Mouse (Mus musculus) heart, embryonic 14.5 days (tissue): Measurements from ENCODE around the gene Il6st. TPM values are rescaled to one million over a fixed set of nuclear protein-coding genes. Genes with fewer than 3 reads are reported as not detected.

Source experiments
- ATAC-seq: fragments of 200-750 bp; cut with Nextera tagmentation; 2 replicates; pipeline ENCODE4 v1.8.0; 2017; ENCODE audit warnings: low read depth, moderate TSS enrichment; ENCODE audit not compliant: insufficient number of reproducible peaks, insufficient read depth, low FRiP score
- H3K27ac ChIP-seq, 2 experiments: fragments of 200-500 bp in 1 of 2; fragments of 300-500 bp in 1 of 2; sonication (generic) in 1 of 2; replicated peaks in 1 of 2; 2 replicates each; pipeline ENCODE4 v1.5.1; 2012 to 2014; ENCODE audit warnings: low read depth in 2 of 2, low read length in 2 of 2, control low read depth in 1 of 2, mild to moderate bottlenecking in 1 of 2, mixed read lengths in 1 of 2; ENCODE audit not compliant: control insufficient read depth in 1 of 2, insufficient read depth in 1 of 2
- H3K27me3 ChIP-seq: fragments of 300-500 bp; sonication (generic); 2 replicates; pipeline ENCODE4 v1.6.1; 2014; ENCODE audit warnings: mild to moderate bottlenecking, low read length, control low read depth; ENCODE audit not compliant: control insufficient read depth, insufficient read depth
- H3K36me3 ChIP-seq: fragments of 300-500 bp; sonication (generic); 2 replicates; pipeline ENCODE4 v1.6.1; 2014; ENCODE audit warnings: mild to moderate bottlenecking, control low read depth, low read length, mixed read lengths; ENCODE audit not compliant: control insufficient read depth, insufficient read depth
- H3K4me1 ChIP-seq, 2 experiments: fragments of 200-500 bp in 1 of 2; fragments of 300-500 bp in 1 of 2; sonication (generic) in 1 of 2; 2 replicates each; pipeline ENCODE4 v1.6.1; 2012 to 2014; ENCODE audit warnings: low read length in 2 of 2, control low read depth in 1 of 2, mixed read lengths in 1 of 2; ENCODE audit not compliant: control insufficient read depth in 2 of 2, insufficient read depth in 2 of 2
- H3K4me2 ChIP-seq: fragments of 300-500 bp; sonication (generic); 2 replicates; pipeline ENCODE4 v1.6.1; 2014; ENCODE audit warnings: mild to moderate bottlenecking, low read length
- H3K4me3 ChIP-seq, 2 experiments: fragments of 200-500 bp in 1 of 2; fragments of 300-500 bp in 1 of 2; sonication (generic) in 1 of 2; 2 replicates each; pipeline ENCODE4 v1.5.1; 2012 to 2014; ENCODE audit warnings: low read length in 2 of 2, mild to moderate bottlenecking in 2 of 2, control low read depth in 1 of 2, low read depth in 1 of 2, moderate library complexity in 1 of 2; ENCODE audit not compliant: control insufficient read depth in 1 of 2, insufficient read depth in 1 of 2
- H3K9ac ChIP-seq: fragments of 300-500 bp; sonication (generic); 2 replicates; pipeline ENCODE4 v1.6.1; 2014; ENCODE audit warnings: mild to moderate bottlenecking, low read length
- H3K9me3 ChIP-seq: fragments of 300-500 bp; sonication (generic); 2 replicates; pipeline ENCODE4 v1.6.1; 2016; ENCODE audit warnings: low read length, control low read depth; ENCODE audit not compliant: control insufficient read depth
- WGBS: fragments of 180-500 bp; shearing (Covaris S2); extraction: QIAGEN DNeasy Blood & Tissue Kit; methylation state at CpG from one replicate; pipeline ENCODE4 v1.1.7; 2014; 5-methylcytosine and 5-hydroxymethylcytosine counted together
- polyA plus RNA-seq: library from polyadenylated mRNA; unstranded; fragments of >200 nt; fragmentation: Nextera tagmentation; extraction: Ambion mirVana; gene quantifications from 2 replicates; pipeline ENCODE4 v1.2.1, GENCODE M21; 2014

Il6st gene
- polyA plus RNA-seq, 1 experiment from 2014 or later: 60.6 TPM

DNA sequence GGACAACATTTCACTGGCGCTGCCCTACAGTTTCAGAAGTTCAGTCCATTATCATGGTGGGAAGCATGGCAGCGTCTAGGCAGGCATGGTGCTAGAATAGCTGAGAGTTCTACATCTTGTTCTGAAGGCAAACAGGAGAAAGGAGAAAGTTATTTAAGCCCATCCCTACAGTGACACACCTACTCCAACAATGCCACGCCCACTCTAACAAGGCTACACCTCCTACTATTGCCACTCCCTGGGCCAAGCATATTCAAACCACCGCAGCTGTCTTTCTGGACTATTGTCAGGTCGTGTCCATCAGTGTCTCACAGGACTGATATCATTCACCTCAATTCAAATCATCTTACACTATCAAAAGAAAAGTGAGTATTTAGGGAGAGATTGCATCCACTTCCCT lies 22.8 kb downstream of the Il6st start:
- H3K9me3 ChIP-seq: peaks cover 2% of the 10 kb centered on the region; the same call in 1 of the 2 replicates
- H3K27ac ChIP-seq: no peak overlapping the region
- no peak overlapping the region for H3K4me3 ChIP-seq
- H3K36me3 ChIP-seq: peaks cover 95% of the 10 kb centered on the region
- ATAC-seq: no peak
- WGBS: 94% methylated on average over 5 of the region's 5 CpGs
- H3K27me3 ChIP-seq: no peaks in the 10 kb centered on the region
- no peaks in the 10 kb centered on the region for H3K4me1 ChIP-seq
- H3K9ac ChIP-seq: no peak overlapping the region
- H3K4me2 ChIP-seq: no peak overlapping the region

DNA sequence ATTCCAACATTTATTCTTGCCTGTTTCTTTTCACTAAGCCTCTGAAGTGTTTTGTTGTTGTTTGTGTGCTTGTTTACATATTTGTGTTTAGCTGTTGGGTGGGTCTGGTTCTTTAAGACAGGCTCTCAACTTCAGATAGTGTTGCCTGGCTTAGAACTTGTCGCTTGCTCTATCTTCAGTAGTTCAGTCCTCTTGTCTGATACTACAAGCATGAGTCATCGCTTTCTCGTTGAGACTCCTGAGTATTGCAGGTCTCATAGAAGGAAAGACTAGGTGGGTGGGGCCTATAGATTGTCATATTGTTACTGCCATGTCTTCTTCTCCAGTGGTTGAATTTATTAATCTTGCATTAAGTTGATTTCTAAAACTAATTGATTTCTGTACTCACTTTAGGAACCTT lies 26.2 kb downstream of the Il6st start:
- H3K9ac ChIP-seq: no peak overlapping the region
- H3K27ac ChIP-seq: no peak overlapping the region
- no peak for ATAC-seq
- H3K4me2 ChIP-seq: no peak overlapping the region
- peaks cover 0 to 2% of the 10 kb centered on the region in 2 experiments; a peak in 1 of 4 replicates for H3K4me1 ChIP-seq
- 45% methylated on average over 3 of the region's 3 CpGs for WGBS
- peaks cover 97% of the 10 kb centered on the region for H3K36me3 ChIP-seq
- H3K9me3 ChIP-seq: peaks cover 2% of the 10 kb centered on the region; the same call in 1 of the 2 replicates
- no peaks in the 10 kb centered on the region for H3K27me3 ChIP-seq
- H3K4me3 ChIP-seq: no peak overlapping the region

DNA sequence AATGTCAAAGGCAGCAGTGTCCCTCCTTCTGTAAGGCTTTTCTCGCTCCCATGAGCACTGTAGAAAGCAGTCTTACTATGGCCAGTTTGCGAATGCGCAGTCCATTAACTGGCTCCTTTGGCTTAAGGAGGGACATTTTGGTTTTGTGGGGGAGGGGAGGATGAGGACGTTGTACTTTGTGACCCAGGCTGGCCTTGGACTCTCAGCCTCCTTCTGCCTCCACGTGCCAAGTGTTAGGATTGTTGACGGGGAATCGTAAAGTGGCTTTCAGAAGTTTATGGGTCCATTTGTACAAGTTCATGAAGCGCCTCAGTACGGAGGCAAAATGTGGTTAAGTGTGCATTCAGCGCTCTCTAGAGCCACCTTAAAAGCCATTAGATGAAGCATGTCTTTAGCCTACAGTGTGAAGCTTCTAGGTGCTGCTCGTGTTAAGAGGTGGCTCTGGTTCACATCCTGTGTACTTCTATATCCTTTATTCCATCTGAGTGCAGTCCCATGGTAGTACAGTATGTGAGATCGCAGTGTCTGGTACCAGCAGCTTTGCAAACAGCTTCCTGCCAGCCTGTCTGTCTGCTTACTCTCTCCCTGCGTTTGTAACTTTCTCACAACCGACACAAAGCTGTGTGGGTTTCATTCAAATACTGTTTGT lies 27.9 kb downstream of the Il6st start:
- peaks cover 0 to 2% of the 10 kb centered on the region in 2 experiments; a peak in 1 of 4 replicates for H3K4me1 ChIP-seq
- 83% methylated on average over 14 of the region's 14 CpGs for WGBS
- no peaks in the 10 kb centered on the region for H3K9me3 ChIP-seq
- H3K27ac ChIP-seq: no peak overlapping the region
- H3K4me2 ChIP-seq: no peak overlapping the region
- H3K27me3 ChIP-seq: no peaks in the 10 kb centered on the region
- peaks cover 97% of the 10 kb centered on the region for H3K36me3 ChIP-seq
- no peak overlapping the region for H3K4me3 ChIP-seq
- no peak for ATAC-seq
- H3K9ac ChIP-seq: no peak overlapping the region

DNA sequence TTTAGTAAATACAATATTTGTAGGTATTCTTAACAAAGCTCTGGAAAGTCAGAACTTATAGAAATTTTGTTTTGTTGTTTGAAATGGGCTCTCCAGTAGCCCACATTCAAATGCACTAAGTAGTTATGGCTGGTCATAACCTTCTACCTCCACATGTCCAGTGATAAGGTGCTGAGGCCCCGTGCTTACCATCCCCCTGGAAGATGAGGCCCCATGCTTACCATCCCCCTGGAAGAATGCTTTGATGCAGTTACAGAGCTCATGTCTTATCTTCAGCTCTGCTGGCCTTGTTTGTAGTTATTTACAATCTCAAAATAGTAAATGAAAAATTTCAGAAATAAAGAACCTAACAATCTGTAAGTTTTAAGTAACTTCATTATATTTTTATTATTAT lies 28.4 kb downstream of the Il6st start:
- 21% methylated on average over 1 of the region's 1 CpGs for WGBS
- no peaks in the 10 kb centered on the region for H3K9me3 ChIP-seq
- no peaks in the 10 kb centered on the region for H3K27me3 ChIP-seq
- peaks cover 97% of the 10 kb centered on the region for H3K36me3 ChIP-seq
- peaks cover 0 to 2% of the 10 kb centered on the region in 2 experiments; a peak in 1 of 4 replicates for H3K4me1 ChIP-seq
- no peak overlapping the region for H3K27ac ChIP-seq
- no peak overlapping the region for H3K9ac ChIP-seq
- no peak for ATAC-seq
- H3K4me2 ChIP-seq: no peak overlapping the region
- no peak overlapping the region for H3K4me3 ChIP-seq

DNA sequence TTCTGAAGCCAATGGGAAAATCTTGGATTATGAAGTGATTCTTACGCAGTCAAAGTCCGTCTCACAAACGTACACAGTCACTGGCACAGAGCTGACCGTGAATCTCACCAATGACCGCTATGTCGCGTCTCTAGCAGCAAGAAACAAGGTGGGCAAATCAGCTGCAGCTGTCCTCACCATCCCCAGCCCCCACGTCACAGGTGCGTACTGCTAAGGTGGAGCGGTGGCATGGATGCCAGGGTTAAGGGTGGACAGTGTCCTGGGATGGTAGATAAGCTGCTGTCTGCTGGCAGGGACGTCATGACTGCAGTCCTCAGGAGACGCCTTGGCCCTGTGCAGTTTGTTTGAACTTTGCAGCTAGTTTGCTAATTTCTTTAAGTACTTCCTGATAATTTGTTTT lies 30.7 kb downstream of the Il6st start:
- 92% methylated on average over 12 of the region's 12 CpGs for WGBS
- no peak for ATAC-seq
- H3K4me1 ChIP-seq: peaks cover 0 to 2% of the 10 kb centered on the region in 2 experiments; a peak in 1 of 4 replicates
- H3K27me3 ChIP-seq: no peaks in the 10 kb centered on the region
- H3K36me3 ChIP-seq: peaks cover 99% of the 10 kb centered on the region
- no peak overlapping the region for H3K27ac ChIP-seq
- H3K9ac ChIP-seq: no peak overlapping the region
- no peak overlapping the region for H3K4me2 ChIP-seq
- no peaks in the 10 kb centered on the region for H3K9me3 ChIP-seq
- no peak overlapping the region for H3K4me3 ChIP-seq

DNA sequence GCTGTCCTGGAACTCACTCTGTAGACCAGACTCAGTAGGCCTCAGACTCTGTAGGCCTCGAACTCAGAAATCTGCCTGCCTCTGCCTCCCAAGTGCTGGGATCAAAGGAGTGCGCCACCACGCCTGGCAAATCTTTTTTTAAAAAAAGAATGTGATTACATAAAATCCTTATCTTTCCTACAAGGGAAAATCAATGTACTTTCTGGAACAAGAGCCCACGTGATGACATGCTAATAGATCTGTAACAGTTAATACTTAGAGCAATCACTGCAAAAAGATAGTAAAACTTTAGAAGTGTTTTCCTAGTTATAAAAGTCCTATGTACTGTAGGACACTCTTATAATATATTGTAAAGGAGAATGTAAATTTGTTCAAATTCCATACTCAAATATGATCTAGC lies 36.2 kb downstream of the Il6st start:
- 89% methylated on average over 4 of the region's 4 CpGs for WGBS
- Histone ChIP-seq H3K4me3 (no peak overlapping the region), H3K9ac (no peak overlapping the region), H3K9me3 (no peaks in the 10 kb centered on the region), H3K27me3 (no peaks in the 10 kb centered on the region), H3K4me2 (no peak overlapping the region), H3K36me3 (peaks cover 98% of the 10 kb centered on the region), H3K4me1 (no peaks in the 10 kb centered on the region), H3K27ac (no peak overlapping the region)
- ATAC-seq: no peak

DNA sequence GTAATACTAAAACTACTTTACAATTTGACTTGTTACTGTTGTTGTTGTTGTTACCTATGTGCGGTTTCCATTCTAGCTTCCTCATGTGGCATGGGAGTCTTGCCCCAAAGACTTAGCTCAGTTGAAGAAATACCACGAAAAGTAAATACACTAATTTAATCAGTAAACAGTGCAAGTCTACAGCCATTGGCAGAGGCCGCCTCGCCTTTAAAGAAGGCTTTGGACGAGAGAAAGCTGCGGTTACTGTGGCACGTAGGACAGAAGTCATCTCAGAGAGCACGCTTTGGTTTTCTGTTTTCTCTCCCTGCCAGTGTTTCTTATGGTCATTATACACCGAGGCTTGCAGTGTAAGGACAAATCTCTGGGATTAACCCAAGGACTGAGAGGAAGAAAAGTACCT lies 36.6 kb downstream of the Il6st start:
- no peaks in the 10 kb centered on the region for H3K9me3 ChIP-seq
- WGBS: 95% methylated on average over 9 of the region's 9 CpGs
- no peak for ATAC-seq
- peaks cover 98% of the 10 kb centered on the region for H3K36me3 ChIP-seq
- H3K4me2 ChIP-seq: no peak overlapping the region
- H3K4me1 ChIP-seq: no peaks in the 10 kb centered on the region
- no peak overlapping the region for H3K4me3 ChIP-seq
- no peak overlapping the region for H3K9ac ChIP-seq
- H3K27me3 ChIP-seq: no peaks in the 10 kb centered on the region
- no peak overlapping the region for H3K27ac ChIP-seq

DNA sequence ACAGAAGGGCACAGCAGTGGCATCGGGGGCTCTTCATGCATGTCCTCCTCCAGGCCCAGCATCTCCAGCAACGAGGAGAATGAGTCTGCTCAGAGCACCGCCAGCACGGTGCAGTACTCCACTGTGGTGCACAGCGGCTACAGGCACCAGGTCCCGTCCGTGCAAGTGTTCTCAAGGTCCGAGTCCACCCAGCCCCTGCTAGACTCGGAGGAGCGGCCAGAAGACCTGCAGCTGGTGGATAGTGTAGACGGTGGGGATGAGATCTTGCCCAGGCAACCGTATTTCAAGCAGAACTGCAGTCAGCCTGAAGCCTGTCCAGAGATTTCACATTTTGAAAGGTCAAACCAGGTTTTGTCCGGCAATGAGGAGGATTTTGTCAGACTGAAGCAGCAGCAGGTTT lies 40.0 kb downstream of the Il6st start:
- ATAC-seq: no peak
- no peak overlapping the region for H3K4me3 ChIP-seq
- no peaks in the 10 kb centered on the region for H3K4me1 ChIP-seq
- no peaks in the 10 kb centered on the region for H3K27me3 ChIP-seq
- H3K36me3 ChIP-seq: peaks cover 90% of the 10 kb centered on the region
- no peak overlapping the region for H3K9ac ChIP-seq
- WGBS: 94% methylated on average over 13 of the region's 13 CpGs
- no peak overlapping the region for H3K27ac ChIP-seq
- H3K4me2 ChIP-seq: no peak overlapping the region
- H3K9me3 ChIP-seq: no peaks in the 10 kb centered on the region
